Mouse (Mus musculus) forebrain, embryonic 15.5 days (tissue): ENCODE measurements around the gene Nt5c2. TPM values are rescaled to one million over a fixed set of nuclear protein-coding genes. Genes with fewer than 3 reads are reported as not detected.

ENCODE experiments used
- ATAC-seq: fragments of 200-750 bp; cut with Nextera tagmentation; replicated peaks from 2 replicates; pipeline ENCODE4 v1.8.0; 2017; ENCODE audit warnings: mild to moderate bottlenecking, moderate TSS enrichment, moderate library complexity
- H3K27ac ChIP-seq: fragments of 300-500 bp; sonication (generic); replicated peaks from 2 replicates; pipeline ENCODE4 v1.5.1; 2015; ENCODE audit warnings: mild to moderate bottlenecking, inconsistent platforms
- H3K27me3 ChIP-seq: fragments of 300-500 bp; sonication (generic); 2 replicates; pipeline ENCODE4 v1.6.1; 2015; ENCODE audit warnings: inconsistent platforms
- H3K36me3 ChIP-seq: fragments of 300-500 bp; sonication (generic); 2 replicates; pipeline ENCODE4 v1.6.1; 2015; ENCODE audit warnings: mild to moderate bottlenecking, inconsistent platforms
- H3K4me1 ChIP-seq: fragments of 300-500 bp; sonication (generic); 2 replicates; pipeline ENCODE4 v1.6.1; 2015; ENCODE audit warnings: inconsistent platforms
- H3K4me2 ChIP-seq: fragments of 300-500 bp; sonication (generic); replicated peaks from 2 replicates; pipeline ENCODE4 v1.6.1; 2015; ENCODE audit warnings: mild to moderate bottlenecking, inconsistent platforms
- H3K4me3 ChIP-seq: fragments of 300-500 bp; sonication (generic); 2 replicates; pipeline ENCODE4 v1.5.1; 2015; ENCODE audit warnings: mild to moderate bottlenecking, inconsistent platforms
- H3K9ac ChIP-seq: fragments of 300-500 bp; sonication (generic); replicated peaks from 2 replicates; pipeline ENCODE4 v1.6.1; 2015; ENCODE audit warnings: mild to moderate bottlenecking, inconsistent platforms
- H3K9me3 ChIP-seq: fragments of 300-500 bp; sonication (generic); 2 replicates; pipeline ENCODE4 v1.6.1; 2016; ENCODE audit warnings: inconsistent platforms
- WGBS: fragments of 180-500 bp; shearing (Covaris S2); methylation state at CpG from one replicate; pipeline ENCODE4 v1.1.7; 2015; ENCODE audit warnings: mixed read lengths; 5-methylcytosine and 5-hydroxymethylcytosine counted together
- polyA plus RNA-seq: library from polyadenylated mRNA; unstranded; fragments of >200 nt; fragmentation: Nextera tagmentation; extraction: Ambion mirVana; gene quantifications from 2 replicates; pipeline ENCODE4 v1.2.1, GENCODE M21; 2015

Nt5c2 gene
- polyA plus RNA-seq, 1 experiment from 2014 or later = 78.2 TPM

DNA sequence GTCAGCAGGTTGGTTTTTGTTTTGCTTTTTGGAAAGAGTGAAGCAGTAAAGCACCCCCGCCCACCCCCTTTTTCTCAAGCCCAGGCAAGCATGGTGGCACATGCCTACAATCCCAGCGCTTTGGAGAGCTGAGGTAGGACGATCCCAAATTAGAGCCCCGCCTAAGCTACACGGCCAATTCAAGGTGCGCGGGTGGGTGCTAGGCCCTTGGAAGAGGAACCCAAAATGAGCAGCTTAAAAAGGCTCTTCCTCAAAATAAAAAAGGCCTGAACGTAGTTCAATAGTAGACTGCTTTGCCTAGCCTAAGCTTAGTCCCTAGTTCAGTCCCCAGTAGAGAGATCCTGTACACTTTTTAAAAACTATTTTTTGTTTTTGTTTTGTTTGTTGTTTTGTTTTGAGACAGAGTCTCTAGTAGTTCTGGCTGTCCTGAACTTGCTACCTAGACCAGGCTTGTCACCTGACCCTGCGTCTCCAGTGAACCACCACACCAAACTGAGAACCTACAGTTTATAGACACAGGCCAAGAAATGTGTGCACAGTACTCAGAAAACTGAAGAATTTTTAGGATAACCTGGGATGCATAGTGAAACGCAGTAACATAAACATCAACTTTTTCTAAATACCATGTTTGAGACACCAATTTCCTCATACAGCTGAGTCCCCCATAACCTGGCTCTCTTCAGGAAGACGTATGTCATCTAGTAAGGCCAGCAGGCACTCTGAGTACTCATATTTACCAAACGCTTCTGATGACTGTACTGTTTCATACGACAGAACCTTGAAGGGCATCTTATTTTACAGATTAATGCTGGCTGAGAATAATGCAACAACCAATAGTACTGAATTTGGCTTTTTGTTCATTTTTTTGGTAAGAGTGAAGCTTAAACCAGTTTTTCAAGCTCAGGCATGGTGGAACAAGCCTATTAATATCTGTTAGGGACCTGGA lies 54.6 kb downstream of the Nt5c2 start:
- peak overlapping the region; percentile 99 for H3K27ac ChIP-seq
- 80% methylated on average over 13 of the region's 13 CpGs for WGBS
- peak overlapping the region; percentile 57 for H3K4me2 ChIP-seq
- ATAC-seq = no peak
- H3K4me3 ChIP-seq = peak overlapping the region; percentile 81
- no peaks in the 10 kb centered on the region for H3K9me3 ChIP-seq
- no peaks in the 10 kb centered on the region for H3K36me3 ChIP-seq
- peaks cover 30% of the 10 kb centered on the region for H3K4me1 ChIP-seq
- peak overlapping the region; percentile 89 for H3K9ac ChIP-seq
- no peaks in the 10 kb centered on the region for H3K27me3 ChIP-seq

DNA sequence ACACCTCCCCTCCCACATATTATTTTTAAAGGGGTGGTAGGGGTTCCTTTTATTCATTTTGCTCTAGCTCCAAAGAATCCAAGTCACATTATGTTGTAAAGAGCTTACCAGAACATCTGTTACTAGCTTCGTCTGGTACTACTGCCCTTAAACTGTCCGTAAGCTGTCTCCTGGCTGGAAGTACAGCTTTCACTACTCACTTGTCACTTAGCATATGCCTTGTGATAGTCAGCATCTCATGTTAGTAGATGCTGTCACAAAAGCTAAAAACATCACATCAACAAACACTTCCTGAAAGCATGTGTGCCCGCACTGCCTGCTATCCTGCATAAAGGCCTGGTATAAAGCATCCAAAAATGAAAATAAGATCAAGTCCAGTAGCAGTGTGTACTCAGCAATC lies 55.4 kb downstream of the Nt5c2 start:
- 53% methylated on average over 3 of the region's 3 CpGs for WGBS
- no peak overlapping the region for H3K9ac ChIP-seq
- H3K27me3 ChIP-seq = no peaks in the 10 kb centered on the region
- no peaks in the 10 kb centered on the region for H3K9me3 ChIP-seq
- H3K4me2 ChIP-seq = no peak overlapping the region
- ATAC-seq = no peak
- H3K27ac ChIP-seq = no peak overlapping the region
- peaks cover 30% of the 10 kb centered on the region for H3K4me1 ChIP-seq
- H3K36me3 ChIP-seq = no peaks in the 10 kb centered on the region
- no peak overlapping the region for H3K4me3 ChIP-seq

DNA sequence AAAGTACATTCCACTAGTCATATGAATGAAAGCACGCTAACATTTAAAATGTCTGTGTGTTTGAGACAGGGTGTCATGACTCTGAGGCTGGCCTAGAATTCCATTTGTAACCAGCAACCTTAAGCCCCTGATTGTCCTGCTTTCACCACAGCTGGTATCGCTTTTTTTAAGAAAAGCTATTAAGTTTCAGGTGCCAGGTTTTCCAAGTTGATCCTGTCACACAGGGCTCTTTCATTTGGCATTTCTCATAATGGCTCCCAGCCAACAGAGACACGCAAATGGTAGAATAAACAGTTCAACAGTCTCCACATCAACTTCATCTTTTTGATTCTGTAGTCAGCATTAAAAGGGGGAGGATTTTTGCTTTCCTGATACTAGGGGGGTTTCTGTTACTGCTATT lies 56.4 kb downstream of the Nt5c2 start:
- 54% methylated on average over 3 of the region's 3 CpGs for WGBS
- H3K9me3 ChIP-seq = no peaks in the 10 kb centered on the region
- H3K4me1 ChIP-seq = peaks cover 30% of the 10 kb centered on the region
- no peaks in the 10 kb centered on the region for H3K27me3 ChIP-seq
- H3K4me3 ChIP-seq = no peak overlapping the region
- no peak overlapping the region for H3K4me2 ChIP-seq
- no peak for ATAC-seq
- no peak overlapping the region for H3K27ac ChIP-seq
- H3K36me3 ChIP-seq = no peaks in the 10 kb centered on the region
- no peak overlapping the region for H3K9ac ChIP-seq

DNA sequence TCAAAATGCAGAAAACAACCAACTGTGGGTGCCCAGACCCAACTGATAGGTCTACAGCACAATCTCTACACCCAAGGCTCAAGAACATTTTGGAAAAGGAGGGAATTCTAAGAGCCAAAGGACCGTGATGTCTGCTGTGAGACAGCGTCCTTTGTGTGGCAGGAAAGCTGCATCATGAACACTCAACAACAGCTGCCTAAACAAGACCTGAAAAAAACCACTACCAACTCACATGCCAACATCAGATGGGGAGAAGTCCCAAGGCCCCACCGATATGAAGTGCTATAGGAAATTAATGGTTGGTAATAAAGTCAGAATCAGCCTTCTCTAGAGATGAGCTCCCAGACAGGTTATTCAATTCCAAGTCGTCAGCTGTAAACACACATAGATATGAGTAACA lies 57.0 kb downstream of the Nt5c2 start:
- ATAC-seq = no peak
- no peak overlapping the region for H3K9ac ChIP-seq
- no peaks in the 10 kb centered on the region for H3K36me3 ChIP-seq
- no peaks in the 10 kb centered on the region for H3K9me3 ChIP-seq
- H3K27me3 ChIP-seq = no peaks in the 10 kb centered on the region
- no peak overlapping the region for H3K4me2 ChIP-seq
- 87% methylated on average over 4 of the region's 4 CpGs for WGBS
- H3K27ac ChIP-seq = no peak overlapping the region
- peaks cover 30% of the 10 kb centered on the region for H3K4me1 ChIP-seq
- H3K4me3 ChIP-seq = no peak overlapping the region

DNA sequence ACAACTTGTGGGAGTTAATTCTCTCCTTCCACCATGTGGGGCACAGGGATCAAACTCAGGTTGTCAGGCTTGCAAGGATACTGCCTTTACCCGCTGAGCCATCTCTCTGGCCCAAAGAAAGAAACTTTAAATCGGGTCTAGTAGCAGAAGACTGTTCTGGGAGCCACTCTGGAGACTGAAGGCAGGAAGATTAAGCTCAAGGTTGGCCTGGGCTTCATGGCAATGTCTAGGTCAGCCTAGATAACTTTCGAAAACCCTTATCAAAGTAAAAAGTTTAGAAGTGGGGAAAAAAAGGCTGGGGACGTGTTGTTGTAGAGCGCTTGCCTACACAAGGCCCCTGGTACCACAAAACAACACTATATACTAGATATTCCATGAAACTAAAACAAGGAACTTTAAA lies 58.0 kb downstream of the Nt5c2 start:
- no peaks in the 10 kb centered on the region for H3K9me3 ChIP-seq
- no peaks in the 10 kb centered on the region for H3K36me3 ChIP-seq
- no peaks in the 10 kb centered on the region for H3K27me3 ChIP-seq
- ATAC-seq = no peak
- H3K4me1 ChIP-seq = peaks cover 27% of the 10 kb centered on the region
- WGBS = 90% methylated on average over 5 of the region's 5 CpGs
- H3K9ac ChIP-seq = no peak overlapping the region
- no peak overlapping the region for H3K4me2 ChIP-seq
- H3K4me3 ChIP-seq = no peak overlapping the region
- no peak overlapping the region for H3K27ac ChIP-seq

DNA sequence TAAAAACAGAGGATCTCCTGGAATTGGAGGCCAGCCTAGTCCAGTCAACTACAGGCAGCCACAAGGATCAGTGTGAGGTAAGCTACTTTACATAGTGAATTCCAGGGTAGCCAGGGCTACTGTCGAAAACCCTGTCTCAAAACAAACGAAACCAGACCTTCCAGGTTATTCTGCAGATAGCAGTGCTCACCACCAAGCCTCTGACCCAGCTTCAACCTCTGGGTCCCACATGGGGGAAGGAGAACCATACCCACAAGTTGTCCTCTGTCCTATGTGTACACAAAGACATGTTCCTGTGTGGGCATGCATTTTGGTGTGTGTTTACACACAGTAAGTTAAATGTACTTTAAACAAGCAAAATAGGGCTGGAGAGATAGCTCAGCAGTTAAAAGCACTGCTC lies 58.5 kb downstream of the Nt5c2 start:
- 74% methylated on average over 2 of the region's 2 CpGs for WGBS
- no peaks in the 10 kb centered on the region for H3K36me3 ChIP-seq
- H3K4me1 ChIP-seq = peaks cover 27% of the 10 kb centered on the region
- no peaks in the 10 kb centered on the region for H3K9me3 ChIP-seq
- no peak for ATAC-seq
- H3K9ac ChIP-seq = no peak overlapping the region
- no peaks in the 10 kb centered on the region for H3K27me3 ChIP-seq
- H3K4me3 ChIP-seq = no peak overlapping the region
- H3K4me2 ChIP-seq = no peak overlapping the region
- no peak overlapping the region for H3K27ac ChIP-seq

DNA sequence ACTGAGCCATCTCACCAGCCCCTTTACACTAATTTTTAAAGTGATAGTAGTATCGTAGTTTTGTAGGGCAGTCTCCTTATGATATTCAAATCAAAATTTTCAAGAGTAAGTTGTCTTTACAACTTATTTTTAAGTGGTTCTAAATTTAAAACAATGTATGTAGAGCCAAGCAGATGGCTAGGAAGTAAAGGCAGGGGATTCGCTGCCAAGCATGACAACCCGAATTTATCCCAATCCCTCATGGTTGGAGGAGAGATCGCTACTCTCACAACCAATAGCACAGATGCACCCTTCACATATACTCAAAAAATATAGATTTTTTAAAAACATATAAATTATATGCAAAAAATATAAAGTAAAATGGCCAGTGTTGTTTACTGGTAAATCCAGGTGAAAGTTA lies 59.3 kb downstream of the Nt5c2 start:
- Histone ChIP-seq H3K4me2 (no peak overlapping the region), H3K4me1 (peaks cover 22% of the 10 kb centered on the region), H3K27ac (no peak overlapping the region), H3K4me3 (no peak overlapping the region), H3K9ac (no peak overlapping the region), H3K27me3 (no peaks in the 10 kb centered on the region), H3K9me3 (no peaks in the 10 kb centered on the region), H3K36me3 (no peaks in the 10 kb centered on the region; the same call in 1 of the 2 replicates)
- ATAC-seq = no peak
- 91% methylated on average over 4 of the region's 4 CpGs for WGBS

DNA sequence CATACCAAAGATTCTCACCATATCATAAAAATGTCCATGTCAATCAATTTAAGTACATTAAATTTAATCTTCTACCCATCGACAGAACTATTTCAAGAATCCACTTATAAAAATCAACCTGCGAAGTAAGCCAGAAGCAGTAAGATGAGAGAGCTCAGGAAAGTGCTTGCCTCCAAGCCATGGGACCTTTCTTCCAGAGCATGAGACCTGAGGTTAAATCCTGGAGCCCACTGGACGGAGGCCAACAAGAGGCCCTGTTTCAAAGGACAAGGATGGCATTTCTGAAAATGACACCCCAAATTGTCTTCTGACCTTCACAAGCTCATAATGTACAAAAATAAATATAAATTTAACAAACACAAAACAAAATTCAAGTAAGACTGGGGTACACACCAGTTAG lies 61.4 kb downstream of the Nt5c2 start:
- WGBS = 96% methylated on average over 3 of the region's 3 CpGs
- H3K4me2 ChIP-seq = no peak overlapping the region
- no peak overlapping the region for H3K27ac ChIP-seq
- no peaks in the 10 kb centered on the region for H3K27me3 ChIP-seq
- peaks cover 2% of the 10 kb centered on the region for H3K4me1 ChIP-seq
- H3K4me3 ChIP-seq = no peak overlapping the region
- peaks cover 6% of the 10 kb centered on the region for H3K36me3 ChIP-seq
- no peak overlapping the region for H3K9ac ChIP-seq
- no peak for ATAC-seq
- no peaks in the 10 kb centered on the region for H3K9me3 ChIP-seq

DNA sequence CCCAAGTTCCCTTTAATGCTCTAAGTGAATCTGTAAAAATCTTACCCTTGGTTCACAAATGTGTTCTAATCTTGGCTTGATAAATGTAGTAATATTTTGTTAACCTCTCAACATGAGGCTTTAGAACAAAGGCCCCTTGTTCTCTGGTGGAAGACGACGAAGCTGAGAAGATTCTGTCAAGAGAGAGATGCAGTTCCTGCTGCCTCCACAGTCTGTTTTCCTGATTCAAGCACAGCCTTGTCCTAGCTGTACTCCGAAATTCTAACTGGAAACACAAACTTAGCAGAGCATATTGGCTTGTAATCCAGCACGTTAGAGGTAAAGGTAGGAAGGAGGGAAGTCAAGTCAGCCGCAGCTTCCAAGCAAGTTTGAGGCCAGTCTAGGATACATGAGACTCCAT lies 62.0 kb downstream of the Nt5c2 start:
- no peak overlapping the region for H3K4me3 ChIP-seq
- no peak overlapping the region for H3K27ac ChIP-seq
- no peaks in the 10 kb centered on the region for H3K9me3 ChIP-seq
- H3K4me2 ChIP-seq = no peak overlapping the region
- no peak overlapping the region for H3K9ac ChIP-seq
- WGBS = 79% methylated on average over 5 of the region's 5 CpGs
- H3K4me1 ChIP-seq = no peaks in the 10 kb centered on the region
- ATAC-seq = no peak
- H3K36me3 ChIP-seq = peaks cover 8% of the 10 kb centered on the region
- H3K27me3 ChIP-seq = no peaks in the 10 kb centered on the region

DNA sequence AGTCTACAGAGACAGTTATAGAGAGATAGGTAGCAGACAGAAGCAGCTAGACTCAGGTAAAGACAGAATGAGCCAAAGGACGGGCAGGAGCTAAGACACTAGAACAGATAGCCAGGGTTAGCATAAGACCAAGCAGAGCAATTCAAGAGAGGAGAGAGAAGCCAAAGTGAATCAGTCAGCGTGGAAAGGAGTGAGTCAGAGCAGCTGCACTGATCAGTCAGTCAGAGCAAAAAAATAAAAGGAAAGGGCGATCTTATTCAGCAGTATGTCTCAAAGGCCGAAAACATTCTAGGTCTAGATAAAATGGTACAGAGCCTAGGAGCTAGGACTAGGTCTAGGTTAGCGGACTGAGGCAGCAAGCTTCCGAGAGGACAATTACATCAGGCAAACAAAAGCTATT lies 70.6 kb downstream of the Nt5c2 start:
- H3K27ac ChIP-seq = no peak overlapping the region
- no peaks in the 10 kb centered on the region for H3K27me3 ChIP-seq
- no peak for ATAC-seq
- H3K36me3 ChIP-seq = peaks cover 3% of the 10 kb centered on the region; the same call in 1 of the 2 replicates
- no peak overlapping the region for H3K9ac ChIP-seq
- WGBS = 93% methylated on average over 6 of the region's 6 CpGs
- no peaks in the 10 kb centered on the region for H3K4me1 ChIP-seq
- H3K9me3 ChIP-seq = no peaks in the 10 kb centered on the region
- no peak overlapping the region for H3K4me3 ChIP-seq
- H3K4me2 ChIP-seq = no peak overlapping the region

DNA sequence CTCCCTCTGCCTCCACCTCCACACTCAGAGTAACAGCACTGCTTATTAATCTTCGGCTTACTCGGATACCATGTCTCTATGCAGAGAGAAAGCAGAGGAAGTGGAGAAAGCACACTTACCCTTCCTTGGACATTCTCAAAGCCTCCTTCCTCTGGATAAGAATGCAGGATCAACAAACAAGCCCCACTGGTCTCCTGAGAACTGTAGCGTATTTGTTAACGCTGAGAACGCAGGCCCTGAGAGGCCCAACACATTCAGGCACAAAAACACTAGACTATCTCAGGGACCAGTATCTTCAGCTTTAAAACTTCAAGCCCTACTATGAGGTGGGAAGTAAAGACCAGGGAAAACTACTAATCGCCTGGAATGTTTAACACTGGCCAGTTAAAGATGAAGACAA lies 77.8 kb downstream of the Nt5c2 start:
- Histone ChIP-seq H3K4me1 (peaks cover 5% of the 10 kb centered on the region; the same call in 1 of the 2 replicates), H3K27me3 (no peaks in the 10 kb centered on the region), H3K27ac (no peak overlapping the region; the same call in 1 of the 2 replicates), H3K4me2 (no peak overlapping the region), H3K9me3 (no peaks in the 10 kb centered on the region), H3K9ac (no peak overlapping the region), H3K4me3 (no peak overlapping the region), H3K36me3 (no peaks in the 10 kb centered on the region)
- ATAC-seq = no peak
- 23% methylated on average over 6 of the region's 6 CpGs for whole genome bisulfite sequencing

DNA sequence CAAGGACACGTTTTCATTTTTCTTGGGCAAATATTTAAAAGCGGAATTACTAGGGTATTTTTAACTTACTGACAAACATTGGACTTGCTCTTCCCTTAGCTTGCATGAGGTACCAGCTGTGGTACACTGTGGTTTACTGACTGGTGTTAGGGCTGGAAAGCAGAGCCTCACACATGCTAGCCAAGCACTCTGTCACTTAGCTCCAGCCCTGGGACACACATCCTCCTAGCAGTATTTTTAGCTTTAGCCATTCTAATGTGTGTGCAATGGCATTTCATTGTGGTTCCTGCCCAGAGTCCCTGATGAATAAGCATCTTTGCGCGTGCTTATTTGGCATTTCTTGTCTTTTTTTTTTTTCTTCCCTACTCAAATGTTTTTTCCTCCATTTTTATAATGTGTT lies 80.9 kb downstream of the Nt5c2 start:
- H3K9me3 ChIP-seq = no peaks in the 10 kb centered on the region
- WGBS = 90% methylated on average over 4 of the region's 4 CpGs
- no peaks in the 10 kb centered on the region for H3K27me3 ChIP-seq
- H3K4me1 ChIP-seq = peaks cover 5% of the 10 kb centered on the region; the same call in 1 of the 2 replicates
- no peak overlapping the region for H3K9ac ChIP-seq
- H3K4me3 ChIP-seq = no peak overlapping the region
- ATAC-seq = no peak
- H3K36me3 ChIP-seq = no peaks in the 10 kb centered on the region
- H3K4me2 ChIP-seq = no peak overlapping the region
- H3K27ac ChIP-seq = no peak overlapping the region

DNA sequence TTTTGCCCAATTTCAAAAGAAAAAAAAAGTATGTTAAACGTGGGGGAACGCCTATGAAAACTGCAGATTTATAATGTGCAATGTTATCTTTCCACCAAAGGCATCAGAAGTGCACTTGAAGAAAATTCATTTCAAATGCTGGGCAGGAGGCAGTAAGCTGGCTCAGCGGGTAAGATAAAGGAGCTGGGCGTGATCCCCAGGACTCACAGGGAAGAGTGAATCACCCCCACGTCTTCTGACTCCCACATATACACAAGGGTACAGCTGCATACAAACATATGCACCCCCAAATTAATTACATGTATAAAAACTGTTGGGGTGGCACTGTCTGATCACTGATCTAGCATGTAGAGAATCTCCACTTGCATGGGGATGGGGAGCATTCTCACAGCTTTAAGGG lies 82.3 kb downstream of the Nt5c2 start:
- H3K9me3 ChIP-seq = no peaks in the 10 kb centered on the region
- 77% methylated on average over 5 of the region's 5 CpGs for WGBS
- H3K27me3 ChIP-seq = no peaks in the 10 kb centered on the region
- no peak overlapping the region for H3K27ac ChIP-seq
- no peaks in the 10 kb centered on the region for H3K36me3 ChIP-seq
- H3K4me2 ChIP-seq = no peak overlapping the region
- ATAC-seq = no peak
- no peak overlapping the region for H3K9ac ChIP-seq
- H3K4me1 ChIP-seq = peaks cover 4% of the 10 kb centered on the region; the same call in 1 of the 2 replicates
- no peak overlapping the region for H3K4me3 ChIP-seq
